Mouse (Mus musculus): Measurements from ENCODE around the gene Ankdd1a. TPM values are rescaled to one million over a fixed set of nuclear protein-coding genes. Genes with fewer than 3 reads are reported as not detected.
A peak's percentile ranks its signal among the peaks of the same experiment; 100 is the strongest.

Gene Ankdd1a
- polyA plus RNA-seq, 1 experiment from 2014 or later, result 0.12 TPM

- DNase-seq (ENCODE audit: low spot score), result no peak
Measured at GRCm38 (mm10) chr9:65545635-65546412, 25.8 kb upstream of the Ankdd1a start.

GRCm38 (mm10) chr9:65542111-65542524, 22.1 kb upstream of the Ankdd1a start:
- DNase-seq (ENCODE audit: low spot score), result no peak

- peak; percentile 74 for DNase-seq (ENCODE audit: low spot score)
Measured at GRCm38 (mm10) chr9:65541126-65542068, 21.4 kb upstream of the Ankdd1a start.

- no peak for DNase-seq (ENCODE audit: low spot score)
Measured at GRCm38 (mm10) chr9:65539697-65540096, 19.7 kb upstream of the Ankdd1a start.

GRCm38 (mm10) chr9:65537901-65538630, 18.1 kb upstream of the Ankdd1a start:
- DNase-seq (ENCODE audit: low spot score), result no peak

- DNase-seq (ENCODE audit: low spot score), result no peak
Measured at GRCm38 (mm10) chr9:65536491-65536890, 16.5 kb upstream of the Ankdd1a start.

- peak; percentile 30 for DNase-seq (ENCODE audit: low spot score)
Measured at GRCm38 (mm10) chr9:65535789-65536469, 15.9 kb upstream of the Ankdd1a start.

- DNase-seq (ENCODE audit: low spot score), result peak; percentile 79
Measured at GRCm38 (mm10) chr9:65535191-65535722, 15.3 kb upstream of the Ankdd1a start.

- DNase-seq (ENCODE audit: low spot score), result no peak
Measured at GRCm38 (mm10) chr9:65534111-65534510, 14.1 kb upstream of the Ankdd1a start.

- no peak for DNase-seq (ENCODE audit: low spot score)
Measured at GRCm38 (mm10) chr9:65532986-65533385, 13.0 kb upstream of the Ankdd1a start.

- DNase-seq (ENCODE audit: low spot score), result no peak
Measured at GRCm38 (mm10) chr9:65531283-65531682, 11.3 kb upstream of the Ankdd1a start.

GRCm38 (mm10) chr9:65529659-65530058, 9.7 kb upstream of the Ankdd1a start:
- DNase-seq (ENCODE audit: low spot score), result no peak

GRCm38 (mm10) chr9:65528417-65529038, 8.5 kb upstream of the Ankdd1a start:
- no peak for DNase-seq (ENCODE audit: low spot score)

GRCm38 (mm10) chr9:65525445-65526195, 5.6 kb upstream of the Ankdd1a start:
- no peak for DNase-seq (ENCODE audit: low spot score)

- peak; percentile 73 for DNase-seq (ENCODE audit: low spot score)
Measured at GRCm38 (mm10) chr9:65523611-65524364, 3.8 kb upstream of the Ankdd1a start.

- no peak for DNase-seq (ENCODE audit: low spot score)
Measured at GRCm38 (mm10) chr9:65520505-65520876, 498 bp upstream of the Ankdd1a start.

- no peak for DNase-seq (ENCODE audit: low spot score)
Measured at GRCm38 (mm10) chr9:65514851-65515261, 5.1 kb downstream of the Ankdd1a start.

- DNase-seq (ENCODE audit: low spot score), result no peak
Measured at GRCm38 (mm10) chr9:65514431-65514830, 5.6 kb downstream of the Ankdd1a start.

- DNase-seq (ENCODE audit: low spot score), result no peak
Measured at GRCm38 (mm10) chr9:65512520-65512919, 7.5 kb downstream of the Ankdd1a start.

All from thymus, postnatal 0 days (tissue).